Mouse (Mus musculus) heart, adult 9 months (tissue): ENCODE measurements at regions not wholly inside any gene's neighbourhood (a gene's known extent, or its start where the extent isn't known, plus 50 kb on each side); places are given as distances from the start of the nearest gene placed in this dataset.
"Not testable (repeated sequence)": the region's sequence is repeated elsewhere in the genome, so short reads cannot be mapped to it uniquely, and the experiment has no call there.

ENCODE experiments used
- DNase-seq, 2 experiments: peaks; one replicate each; pipeline ENCODE4 v3.0.0; 2022; ENCODE audit warnings: low spot score in 2 of 2

GRCm38 (mm10) chr8:4934551-4934950 is 155.2 kb upstream of the Shcbp1 start:
- DNase-seq = no peak

- no peak for DNase-seq
Observed at GRCm38 (mm10) chr8:4934035-4934434, 154.7 kb upstream of the Shcbp1 start.

- no peak for DNase-seq
Observed at GRCm38 (mm10) chr8:4916447-4916846, 137.1 kb upstream of the Shcbp1 start.

GRCm38 (mm10) chr8:4895046-4895445 is 115.7 kb upstream of the Shcbp1 start:
- DNase-seq = no peak

- DNase-seq = not testable (repeated sequence)
Observed at GRCm38 (mm10) chr8:4868761-4869160, 89.4 kb upstream of the Shcbp1 start.

DNA sequence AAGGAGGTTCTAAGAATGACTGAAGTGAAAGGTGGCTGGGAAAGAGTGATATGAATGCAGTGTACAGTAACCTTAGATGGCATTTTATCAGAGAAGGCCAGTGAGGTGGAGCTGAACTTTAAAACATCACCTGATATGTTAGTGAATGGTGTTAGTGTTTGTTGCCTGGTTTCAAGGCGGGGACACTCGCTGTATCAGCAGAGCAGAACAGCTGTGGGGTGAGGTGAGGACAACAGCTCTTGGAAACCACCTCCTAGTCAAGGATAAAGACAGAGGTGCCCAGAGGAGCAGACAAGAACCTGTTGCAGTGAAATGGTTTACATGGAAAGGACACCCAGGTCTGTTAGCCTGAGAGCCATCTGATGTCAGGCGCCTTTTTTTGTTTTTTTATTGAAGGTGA is 59.7 kb upstream of the Shcbp1 start:
- peak; percentile 11 to 39 for DNase-seq

DNA sequence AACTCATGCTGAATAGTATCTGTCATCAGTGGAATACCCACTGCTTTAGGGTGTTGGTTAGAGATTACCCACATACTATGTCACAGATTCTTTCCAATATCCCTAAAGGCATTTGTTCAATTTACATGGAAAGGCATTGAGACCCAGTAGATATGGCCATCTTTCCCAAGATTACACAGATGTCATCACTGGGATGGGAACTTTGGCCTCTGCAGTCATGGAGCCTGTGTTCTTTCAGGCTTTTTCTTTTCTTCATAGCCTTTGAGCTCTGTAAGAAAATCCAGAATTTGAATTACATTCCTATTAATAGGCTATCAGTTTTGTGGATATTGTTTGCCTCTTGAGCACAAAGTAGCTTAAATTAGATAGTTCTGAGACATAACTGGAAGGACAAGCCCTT is 59.2 kb upstream of the Shcbp1 start:
- no peak for DNase-seq

DNA sequence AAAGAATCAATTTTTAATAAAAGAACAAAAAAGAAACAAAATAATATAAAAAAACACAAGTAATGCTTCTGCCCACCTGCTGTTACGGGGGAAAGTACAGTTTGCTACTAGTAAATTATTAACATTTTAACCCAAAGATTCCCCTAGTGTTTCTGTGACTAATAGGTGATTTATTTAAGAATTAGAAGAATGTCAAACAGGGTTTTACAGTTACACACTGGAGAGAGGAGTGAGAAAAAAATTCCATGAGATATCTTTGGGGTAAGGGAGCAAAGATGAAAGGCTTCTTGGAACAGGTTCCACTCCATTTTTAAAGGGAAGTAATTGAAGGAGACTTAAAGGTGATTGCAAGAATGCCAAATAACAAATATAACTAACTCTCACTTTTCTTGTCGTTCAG is 58.4 kb upstream of the Shcbp1 start:
- DNase-seq = no peak

- peak; percentile 2 to 4 for DNase-seq
Observed at GRCm38 (mm10) chr8:4836651-4837050, 57.3 kb upstream of the Shcbp1 start.
